Comparison of ENCODE assay signal across 24 mouse cellular contexts in the genomic region with DNA sequence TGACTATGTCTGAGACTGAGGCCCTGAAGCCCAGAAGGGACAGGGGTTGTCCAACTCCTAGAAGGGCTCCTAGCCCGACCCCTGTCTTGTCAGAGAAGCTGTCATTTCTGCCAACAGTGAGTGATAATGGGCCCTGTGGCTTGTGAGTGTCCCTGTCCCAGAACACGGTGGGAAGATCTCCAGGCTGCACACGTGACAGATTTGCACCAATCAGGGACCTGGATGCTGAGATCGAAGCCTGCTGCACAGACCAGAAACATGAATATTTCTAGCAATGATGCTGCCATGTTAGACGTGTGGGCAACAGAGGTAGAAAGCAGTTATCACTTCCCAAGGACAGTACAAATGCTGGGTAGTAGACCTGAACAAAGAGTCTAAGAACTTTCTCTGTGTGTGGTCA. TPM values are rescaled to one million over a fixed set of nuclear protein-coding genes. Genes with fewer than 3 reads are reported as not detected.
A peak's percentile ranks its signal among the peaks of the same experiment; 100 is the strongest.
DNase-seq lines count a peak whose midpoint lies in the region; ATAC-seq and TF ChIP-seq lines count a peak whose summit lies in the region.
"Had no signal": no experiment of that assay in that cellular context is flagged by ENCODE, and none has a peak within 500 bp of the region (broad histone marks: within the 10 kb centered on the region; RNA-seq: fewer than 3 reads in every experiment).

No protein-coding gene starts in this region.

- H3K9me3 ChIP-seq in midbrain, embryonic 10.5 days (replicated peaks), result no peaks in the 10 kb centered on the region
- no peaks in the 10 kb centered on the region for H3K9me3 ChIP-seq in midbrain, embryonic 11.5 days (ENCODE audit: control insufficient read depth, low read length)
- H3K9me3 ChIP-seq in embryonic facial prominence, embryonic 10.5 days, result no peaks in the 10 kb centered on the region
- H3K9me3 ChIP-seq: forebrain, embryonic 10.5 days; forebrain, embryonic 13.5 days; hindbrain, embryonic 12.5 days; hindbrain, embryonic 15.5 days had no signal

- no peak for ATAC-seq in midbrain, embryonic 11.5 days (ENCODE audit: low FRiP score)
- ATAC-seq: activated CD4-positive, CD25-positive, alpha-beta regulatory T cell, adult 4 months; forebrain, embryonic 13.5 days; forebrain, embryonic 16.5 days; intestine, postnatal 0 days had no signal

- no peaks in the 10 kb centered on the region for H3K36me3 ChIP-seq in midbrain, embryonic 10.5 days
- no peaks in the 10 kb centered on the region for H3K36me3 ChIP-seq in midbrain, embryonic 11.5 days (ENCODE audit: control insufficient read depth, insufficient read depth, low read length)
- H3K36me3 ChIP-seq in embryonic facial prominence, embryonic 10.5 days (replicated peaks), result no peaks in the 10 kb centered on the region
- H3K36me3 ChIP-seq: forebrain, embryonic 10.5 days; hindbrain, embryonic 12.5 days; hindbrain, embryonic 15.5 days had no signal

- intact Hi-C loops in gastrocnemius, adult 2 months (cut with DNase I), result no loop called here

- peak overlapping the region; percentile 87 for H3K27ac ChIP-seq in gastrocnemius, adult 2 months
- 0 out of 2 replicates have a peak overlapping the region, but pooled peaks have one; percentile 17 for H3K27ac ChIP-seq in midbrain, embryonic 10.5 days (replicated peaks)
- no peak overlapping the region for H3K27ac ChIP-seq in midbrain, embryonic 11.5 days (ENCODE audit: low read depth, low read length)
- H3K27ac ChIP-seq in embryonic facial prominence, embryonic 10.5 days (replicated peaks), result peak overlapping the region; percentile 21; the same call in 1 of the 2 replicates
- H3K27ac ChIP-seq: forebrain, embryonic 10.5 days; forebrain, embryonic 13.5 days; hindbrain, embryonic 12.5 days; hindbrain, embryonic 15.5 days had no signal

- H3K27me3 ChIP-seq in midbrain, embryonic 10.5 days (ENCODE audit: low read depth, poor library complexity, severe bottlenecking), result peaks cover 25% of the 10 kb centered on the region
- no peaks in the 10 kb centered on the region for H3K27me3 ChIP-seq in midbrain, embryonic 11.5 days (ENCODE audit: control insufficient read depth, insufficient read depth, low read length)
- no peaks in the 10 kb centered on the region for H3K27me3 ChIP-seq in embryonic facial prominence, embryonic 10.5 days (replicated peaks; ENCODE audit: low read depth, poor library complexity, severe bottlenecking)
- H3K27me3 ChIP-seq: forebrain, embryonic 13.5 days; hindbrain, embryonic 12.5 days; hindbrain, embryonic 15.5 days had no signal

- WGBS in midbrain, embryonic 10.5 days, result 75% methylated on average over 5 of the region's 5 CpGs
- 65% methylated on average over 5 of the region's 5 CpGs for WGBS in midbrain, embryonic 11.5 days
- 74% methylated on average over 5 of the region's 5 CpGs for WGBS in embryonic facial prominence, embryonic 10.5 days

- H3K4me2 ChIP-seq in midbrain, embryonic 11.5 days, result no peak overlapping the region
- H3K4me2 ChIP-seq: forebrain, embryonic 13.5 days; hindbrain, embryonic 12.5 days; hindbrain, embryonic 15.5 days had no signal

- no peak for TF ChIP-seq CTCF in gastrocnemius, adult 2 months (IDR thresholded peaks at IDR 0.05)

- H3K4me1 ChIP-seq in midbrain, embryonic 10.5 days, result peaks cover 51% of the 10 kb centered on the region
- H3K4me1 ChIP-seq in midbrain, embryonic 11.5 days (ENCODE audit: control insufficient read depth, insufficient read depth, low read length), result no peaks in the 10 kb centered on the region
- peaks cover 41% of the 10 kb centered on the region for H3K4me1 ChIP-seq in embryonic facial prominence, embryonic 10.5 days

- DNase-seq in gastrocnemius, adult 2 months, result no peak
- DNase-seq in gastrocnemius, adult 8-10 months (ENCODE audit: low spot score in 2 of 2), result no peak
- no peak for DNase-seq in midbrain, embryonic 10.5 days (ENCODE audit: low spot score)
- no peak for DNase-seq in midbrain, embryonic 11.5 days (ENCODE audit: low spot score, missing footprints)
- no peak for DNase-seq in embryonic facial prominence, embryonic 10.5 days (ENCODE audit: low spot score)
- no peak for DNase-seq in adrenal gland, postnatal 36 days
- no peak for DNase-seq in layer of hippocampus, adult 8-10 months (ENCODE audit: low spot score in 2 of 2)
- DNase-seq: adrenal gland, postnatal 10 days; cerebellum, adult 11 months; cerebellum, adult 2 months; cerebellum, postnatal 10 days; cerebellum, postnatal 36 days; embryo, embryonic 11 days; gastrocnemius, postnatal 10 days; gastrocnemius, postnatal 36 days had no signal

- no peak overlapping the region for H3K4me3 ChIP-seq in gastrocnemius, adult 2 months
- no peak overlapping the region for H3K4me3 ChIP-seq in midbrain, embryonic 10.5 days
- no peak overlapping the region for H3K4me3 ChIP-seq in midbrain, embryonic 11.5 days (ENCODE audit: low read depth, low read length)
- H3K4me3 ChIP-seq in embryonic facial prominence, embryonic 10.5 days, result no peak overlapping the region
- H3K4me3 ChIP-seq: forebrain, embryonic 10.5 days; forebrain, embryonic 13.5 days; hindbrain, embryonic 12.5 days; hindbrain, embryonic 15.5 days had no signal

- no peak overlapping the region for H3K9ac ChIP-seq in midbrain, embryonic 11.5 days (ENCODE audit: low read length)
- H3K9ac ChIP-seq: forebrain, embryonic 13.5 days; hindbrain, embryonic 12.5 days; hindbrain, embryonic 15.5 days had no signal

RNA-seq across cellular contexts. Expression of gene Mfng, which starts 11.2 kb away (rescaled TPM):
- 1 to 10 TPM; 2.6 to 3.1 TPM for total RNA-seq in gastrocnemius, adult 2 months (2021)
- total RNA-seq in gastrocnemius, adult 8-10 months (2022), result 1 to 10 TPM; 2.3 to 3.6 (median 2.7) TPM
- polyA plus RNA-seq in midbrain, embryonic 10.5 days (2016; fragmentation: Nextera tagmentation; extraction: Ambion mirVana), result 81.5 and 121 TPM in 2 replicates
- 57.2 and 61.8 TPM in 2 replicates for polyA plus RNA-seq in midbrain, embryonic 11.5 days (2014; fragmentation: Nextera tagmentation; extraction: Ambion mirVana)
- polyA plus RNA-seq in embryonic facial prominence, embryonic 10.5 days (2016; fragmentation: Nextera tagmentation; extraction: Ambion mirVana), result 36.4 and 39.0 TPM in 2 replicates
- total RNA-seq in adrenal gland, postnatal 36 days (2021), result 10 to 100 TPM; 12.3 to 16.7 TPM
- 10 to 100 TPM in 1 of 4 experiments, 1 to 10 TPM in 3; 6.5 to 11.2 (median 8.1) TPM for total RNA-seq in layer of hippocampus, adult 8-10 months (2022)

RNA-seq across cellular contexts. Expression of gene Card10, which starts 18.3 kb away (rescaled TPM):
- total RNA-seq in gastrocnemius, adult 2 months (2021), result 1 to 10 TPM; 6.1 to 6.8 TPM
- 1 to 10 TPM; 3.4 to 6.0 (median 4.4) TPM for total RNA-seq in gastrocnemius, adult 8-10 months (2022)
- 2.6 TPM in 2 replicates for polyA plus RNA-seq in midbrain, embryonic 10.5 days (2016; fragmentation: Nextera tagmentation; extraction: Ambion mirVana)
- polyA plus RNA-seq in midbrain, embryonic 11.5 days (2014; fragmentation: Nextera tagmentation; extraction: Ambion mirVana), result 1.3 and 1.5 TPM in 2 replicates
- 3.3 and 4.3 TPM in 2 replicates for polyA plus RNA-seq in embryonic facial prominence, embryonic 10.5 days (2016; fragmentation: Nextera tagmentation; extraction: Ambion mirVana)
- 1 to 10 TPM; 5.9 to 9.8 TPM for total RNA-seq in adrenal gland, postnatal 36 days (2021)
- total RNA-seq in layer of hippocampus, adult 8-10 months (2022), result 1 to 10 TPM; 6.6 to 8.2 (median 6.9) TPM
- total RNA-seq: granulocyte monocyte progenitor cell, adult 5-6 weeks; hematopoietic stem cell, adult 5-6 weeks had no signal
- polyA plus RNA-seq: activated CD4-positive, CD25-positive, alpha-beta regulatory T cell, adult 4 months had no signal

RNA-seq across cellular contexts. Expression of gene Cdc42ep1, which starts 57.9 kb away (rescaled TPM):
- total RNA-seq in gastrocnemius, adult 2 months (2021), result 1 to 10 TPM; 8.5 to 10.0 TPM
- total RNA-seq in gastrocnemius, adult 8-10 months (2022), result 1 to 10 TPM; 4.1 to 7.3 (median 6.2) TPM
- polyA plus RNA-seq in midbrain, embryonic 10.5 days (2016; fragmentation: Nextera tagmentation; extraction: Ambion mirVana), result 12.9 and 14.3 TPM in 2 replicates
- 6.4 and 9.0 TPM in 2 replicates for polyA plus RNA-seq in midbrain, embryonic 11.5 days (2014; fragmentation: Nextera tagmentation; extraction: Ambion mirVana)
- polyA plus RNA-seq in embryonic facial prominence, embryonic 10.5 days (2016; fragmentation: Nextera tagmentation; extraction: Ambion mirVana), result 19.9 and 20.8 TPM in 2 replicates
- 10 to 100 TPM; 36.8 to 52.6 TPM for total RNA-seq in adrenal gland, postnatal 36 days (2021)
- total RNA-seq in layer of hippocampus, adult 8-10 months (2022), result 10 to 100 TPM; 14.5 to 18.7 (median 16.2) TPM
- total RNA-seq: granulocyte monocyte progenitor cell, adult 5-6 weeks; hematopoietic stem cell, adult 5-6 weeks had no signal
- polyA plus RNA-seq: activated CD4-positive, CD25-positive, alpha-beta regulatory T cell, adult 4 months had no signal
